Mouse (Mus musculus) cerebellum, adult 2 months (tissue): ENCODE measurements around the gene Mpp2.

Source experiments
- CTCF ChIP-seq: fragments of 200-500 bp; IDR thresholded peaks from 2 replicates; pipeline ENCODE4 v1.5.1; 2011; ENCODE audit warnings: low read depth, mild to moderate bottlenecking, control low read depth, low read length, moderate library complexity, borderline replicate concordance; ENCODE audit not compliant: insufficient read depth
- POLR2A ChIP-seq: fragments of 200-500 bp; IDR thresholded peaks from 2 replicates; pipeline ENCODE4 v1.6.1; 2011; ENCODE audit warnings: low read length, control low read depth, borderline replicate concordance; ENCODE audit not compliant: insufficient read depth

- TF ChIP-seq POLR2A (no peak), CTCF (no peak)
Measured at GRCm38 (mm10) chr11:102015472-102015871, 72.8 kb downstream of the Mpp2 start.
